Mouse (Mus musculus): Measurements from ENCODE around the gene Lrriq3. TPM values are rescaled to one million over a fixed set of nuclear protein-coding genes. Genes with fewer than 3 reads are reported as not detected.

Lrriq3 gene
- total RNA-seq (2021) (1 to 10 TPM in 1 of 2 experiments, under 1 TPM in 1; 0.89 to 1.0 TPM), polyA plus RNA-seq (2012; rRNA removed) (0.12 and 0.44 TPM in 2 replicates)
- long read RNA-seq, partial matches to known transcripts = 0 of 2 reads
- long read RNA-seq, other reads (novel, unspliced or antisense) = 1 of 2 reads

GRCm38 (mm10) chr3:155093116-155093956, at the start of gene Lrriq3, which contains the start of gene Fpgt:
Gene Lrriq3 (plus strand): TSS chr3:155093434.
Gene Fpgt (minus strand): TSS chr3:155093403.
- peak; percentile 95 for DNase-seq

DNA sequence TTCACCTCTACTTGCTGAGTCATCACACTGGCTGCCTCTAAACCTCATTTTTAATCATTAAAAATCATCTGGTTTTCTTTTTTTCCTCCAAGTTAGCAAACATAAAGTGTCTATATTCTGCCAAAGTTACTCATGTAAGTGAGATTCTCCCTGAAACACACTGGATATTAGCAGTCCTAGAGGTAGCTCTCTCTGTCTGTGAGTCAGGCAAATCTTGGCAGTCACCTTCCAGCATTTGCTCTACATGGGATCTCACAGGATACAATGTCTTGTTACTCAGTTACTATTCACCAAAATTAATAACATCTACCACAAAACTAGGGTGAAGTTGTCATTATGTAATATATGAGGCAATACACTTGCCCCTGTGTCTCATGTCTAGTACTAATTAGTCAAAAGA, 41.2 kb upstream of the Lrriq3 start:
- no peak for DNase-seq

GRCm38 (mm10) chr3:155053189-155053588, 40.0 kb upstream of the Lrriq3 start:
- DNase-seq = no peak

DNA sequence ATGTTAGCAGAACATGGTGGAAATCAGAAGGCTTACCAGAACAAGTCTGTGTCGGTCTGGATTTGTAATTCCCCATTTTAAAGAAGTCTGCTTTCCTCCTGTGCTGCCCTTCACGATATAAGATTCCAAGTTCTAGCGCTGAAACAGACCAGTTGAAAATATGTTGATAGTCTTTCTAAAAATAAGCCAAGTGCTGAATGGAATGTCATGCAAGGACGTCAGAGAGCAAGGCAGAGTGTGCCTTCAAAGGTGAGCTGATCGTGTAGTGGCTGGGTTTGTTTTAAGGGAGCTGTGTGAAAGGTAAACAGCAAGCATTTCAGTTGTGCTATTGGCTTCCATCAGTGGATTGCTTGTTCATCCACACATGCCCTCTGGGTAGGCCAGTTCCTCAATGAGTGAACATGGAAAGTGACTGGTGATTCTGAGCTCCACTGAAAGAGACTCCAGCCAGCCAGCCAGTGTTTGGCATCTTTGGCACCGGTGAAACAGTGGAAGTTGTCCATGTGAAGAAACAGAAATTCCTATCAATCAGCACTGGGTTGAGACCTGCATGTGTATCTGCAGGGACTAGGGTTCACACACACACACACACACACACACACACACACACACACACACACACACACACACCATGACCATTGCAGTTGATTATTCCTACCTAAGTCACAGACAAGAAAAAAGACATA, 37.9 kb upstream of the Lrriq3 start, which contains the start of gene Tnni3k:
TSS of gene Tnni3k (minus strand) at position 177 of the 686 bp plus-strand sequence.
- no peak for DNase-seq

DNA sequence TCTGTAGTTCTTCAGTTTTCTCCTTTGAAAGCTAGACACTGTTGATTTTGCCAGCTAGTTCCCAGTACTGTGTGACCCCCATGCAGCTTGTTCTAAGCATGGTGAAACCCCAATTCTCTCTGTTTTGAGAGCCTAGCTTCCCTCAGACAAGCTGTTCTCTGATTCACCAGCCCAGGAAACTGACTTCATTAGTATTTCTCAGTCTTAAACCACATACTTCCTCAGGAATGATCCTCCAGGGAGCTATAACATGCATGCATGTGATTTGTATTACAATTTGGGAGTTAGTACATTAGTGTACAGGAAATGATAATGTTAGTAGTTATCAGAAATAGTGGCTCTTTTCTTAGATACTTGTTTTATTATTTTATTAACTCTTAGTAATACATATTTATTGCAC, 36.6 kb upstream of the Lrriq3 start:
- DNase-seq = no peak

DNA sequence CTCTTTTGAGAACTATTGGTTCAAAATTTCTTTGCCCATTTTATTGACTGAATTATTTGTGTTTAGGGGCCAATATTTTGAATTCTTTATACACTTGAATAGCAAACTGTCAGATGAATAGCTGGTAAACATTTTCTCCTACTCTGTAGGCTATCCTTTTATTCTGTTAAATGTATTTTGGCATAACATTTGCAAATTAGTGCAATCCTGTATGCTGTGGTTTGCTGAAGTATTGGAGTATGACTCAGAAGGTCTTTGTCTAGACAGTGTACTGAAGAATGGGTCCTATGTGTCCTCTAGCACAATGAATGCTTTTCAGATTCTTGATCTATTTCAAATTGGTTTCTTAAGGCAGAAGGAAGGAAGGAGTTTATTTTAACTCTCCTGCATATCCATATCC, 35.7 kb upstream of the Lrriq3 start:
- DNase-seq = no peak

GRCm38 (mm10) chr3:155058800-155059448, 34.3 kb upstream of the Lrriq3 start:
- DNase-seq = no peak

- DNase-seq = no peak
Observed at GRCm38 (mm10) chr3:155059449-155059822, 33.8 kb upstream of the Lrriq3 start.

- no peak for DNase-seq
Observed at GRCm38 (mm10) chr3:155077908-155078307, 15.3 kb upstream of the Lrriq3 start.

DNA sequence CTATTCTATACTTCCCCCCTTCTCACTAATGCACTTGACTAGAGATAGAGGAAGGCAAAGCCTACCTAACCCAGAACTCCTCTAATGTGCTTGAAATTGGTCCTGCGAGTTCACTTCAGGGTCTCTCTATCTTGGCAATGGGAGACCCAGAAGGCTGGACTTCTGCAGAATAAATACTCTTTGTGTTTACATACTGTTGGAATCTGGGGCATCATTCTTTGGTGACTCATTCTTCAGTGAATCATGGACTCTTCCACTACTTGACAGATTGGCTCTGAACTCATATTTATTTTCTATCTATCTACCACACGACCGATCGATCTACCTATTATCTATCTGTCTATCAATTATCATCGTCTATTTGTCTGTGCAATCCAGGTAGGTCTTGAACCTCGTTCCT, 1.2 kb upstream of the Lrriq3 start:
- no peak for DNase-seq

GRCm38 (mm10) chr3:155099266-155099665, 6.0 kb downstream of the Lrriq3 start:
- DNase-seq = no peak

DNA sequence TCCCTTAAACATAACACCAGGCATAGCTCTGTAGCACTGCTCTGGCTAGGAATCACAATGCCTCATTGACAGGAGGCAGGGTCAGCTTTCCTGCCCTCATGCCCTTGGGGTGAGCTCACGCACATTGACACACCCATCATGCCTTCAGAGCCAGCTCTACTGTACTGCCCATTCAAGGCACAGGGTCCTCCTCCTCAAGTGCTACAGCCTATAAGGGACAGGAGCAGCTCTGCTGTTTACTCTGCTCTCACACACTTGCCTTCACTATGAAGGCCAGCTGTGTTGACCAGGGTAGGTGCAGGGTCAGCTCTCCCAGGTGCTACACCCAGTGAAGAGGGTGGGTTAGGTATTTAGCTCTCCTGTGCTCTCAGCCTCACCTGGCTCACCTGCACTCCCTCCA, 12.7 kb downstream of the Lrriq3 start:
- DNase-seq = no peak

GRCm38 (mm10) chr3:155137737-155138136, 44.5 kb downstream of the Lrriq3 start:
- DNase-seq = no peak

GRCm38 (mm10) chr3:155141047-155141446, 47.8 kb downstream of the Lrriq3 start:
- no peak for DNase-seq

DNA sequence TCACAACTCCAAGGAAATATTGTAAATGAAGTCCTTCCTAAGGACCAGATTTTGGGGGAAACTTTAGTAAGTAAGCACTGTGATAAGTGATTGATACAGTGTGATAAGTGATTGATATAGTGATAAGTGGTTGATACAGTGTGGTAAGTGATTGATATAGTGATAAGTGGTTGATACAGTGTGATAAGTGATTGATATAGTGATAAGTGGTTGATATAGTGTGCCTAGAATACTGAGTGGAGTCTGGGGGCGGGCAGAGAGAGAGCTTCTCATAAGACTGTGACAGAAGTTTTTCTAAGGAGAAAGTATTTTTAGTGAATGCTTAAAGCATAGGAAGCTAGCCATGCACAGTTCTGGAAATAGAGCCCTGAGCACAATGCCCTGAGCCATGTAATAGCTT, 51.1 kb downstream of the Lrriq3 start:
- no peak for DNase-seq

DNA sequence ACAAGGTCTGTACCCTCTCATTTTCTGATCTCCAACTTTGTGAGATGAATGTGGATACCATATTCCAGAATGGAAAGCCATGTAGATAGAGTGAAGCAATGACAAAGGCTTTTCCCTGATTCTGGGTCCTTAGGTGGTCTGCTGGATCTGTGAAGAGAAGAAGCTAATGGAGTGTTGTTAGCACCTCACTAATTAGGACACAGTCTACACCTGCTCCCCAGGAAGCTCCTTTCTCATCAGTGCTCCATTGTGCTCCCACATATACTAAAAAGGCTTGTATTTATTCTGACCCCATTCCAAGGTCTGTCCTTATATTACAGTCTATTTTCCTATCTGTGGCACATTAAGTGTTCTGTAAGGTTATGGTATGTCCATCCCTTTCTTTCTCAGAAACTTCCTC, 68.6 kb downstream of the Lrriq3 start:
- no peak for DNase-seq

GRCm38 (mm10) chr3:155180303-155180902, 87.2 kb downstream of the Lrriq3 start:
- DNase-seq = no peak

- DNase-seq = no peak
Observed at GRCm38 (mm10) chr3:155186456-155186855, 93.2 kb downstream of the Lrriq3 start.

- DNase-seq = no peak
Observed at GRCm38 (mm10) chr3:155188857-155189256, 95.6 kb downstream of the Lrriq3 start.

GRCm38 (mm10) chr3:155234919-155235318, 141.7 kb downstream of the Lrriq3 start:
- DNase-seq = no peak

- peak; percentile 10 for DNase-seq
Observed at GRCm38 (mm10) chr3:155235502-155235901, 142.3 kb downstream of the Lrriq3 start.

All from adrenal gland, adult 2 months (tissue).